Mouse (Mus musculus): Measurements from ENCODE around the gene Rab11fip4. TPM values are rescaled to one million over a fixed set of nuclear protein-coding genes. Genes with fewer than 3 reads are reported as not detected.

Gene Rab11fip4
- polyA plus RNA-seq, 1 experiment from 2014 or later = 0.73 TPM

- Histone ChIP-seq H3K27ac (ENCODE audit: low read depth, low read length) (no peak overlapping the region), H3K4me2 (no peak overlapping the region), H3K4me1 (ENCODE audit: control insufficient read depth, insufficient read depth, low read length) (no peaks in the 10 kb centered on the region; the same call in 1 of the 2 replicates), H3K9ac (ENCODE audit: low read depth, low read length) (no peak overlapping the region), H3K27me3 (ENCODE audit: control insufficient read depth, insufficient read depth, low read length) (no peaks in the 10 kb centered on the region), H3K9me3 (replicated peaks; ENCODE audit: control insufficient read depth, low read length) (no peaks in the 10 kb centered on the region), H3K36me3 (ENCODE audit: control insufficient read depth, insufficient read depth, low read length) (no peaks in the 10 kb centered on the region; the same call in 1 of the 2 replicates), H3K4me3 (ENCODE audit: low read depth, low read length) (no peak overlapping the region)
- 76% methylated on average over 20 of the region's 20 CpGs for WGBS (ENCODE audit: insufficient replicate concordance)
- no peak for ATAC-seq (replicated peaks; ENCODE audit: insufficient number of reproducible peaks, low FRiP score, low TSS enrichment)
Observed at GRCm38 (mm10) chr11:79678363-79679153, 87.5 kb downstream of the Rab11fip4 start.

DNA sequence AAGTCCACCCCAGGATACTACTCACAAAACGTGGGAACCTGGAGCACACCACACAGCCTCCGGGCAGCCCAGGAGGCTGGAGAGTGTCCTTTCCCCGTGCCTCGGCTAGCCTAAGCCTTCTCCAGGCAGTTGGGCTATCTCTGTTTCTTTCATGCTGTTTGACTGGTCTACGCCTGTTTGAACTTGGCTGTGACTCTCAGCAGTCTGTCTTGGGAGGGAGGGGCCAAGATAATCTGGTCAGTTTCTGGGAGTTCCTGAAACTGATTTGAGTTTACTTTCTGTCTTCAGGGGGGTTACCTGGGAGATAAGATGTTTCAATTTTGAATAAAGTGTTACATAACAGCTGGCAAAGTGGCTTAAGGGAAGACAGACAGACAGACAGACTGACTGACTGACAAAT lies 88.9 kb downstream of the Rab11fip4 start:
- Histone ChIP-seq H3K4me2 (no peak overlapping the region), H3K4me1 (ENCODE audit: control insufficient read depth, insufficient read depth, low read length) (no peaks in the 10 kb centered on the region), H3K27ac (ENCODE audit: low read depth, low read length) (no peak overlapping the region), H3K27me3 (ENCODE audit: control insufficient read depth, insufficient read depth, low read length) (no peaks in the 10 kb centered on the region), H3K9ac (ENCODE audit: low read depth, low read length) (no peak overlapping the region), H3K4me3 (ENCODE audit: low read depth, low read length) (no peak overlapping the region), H3K9me3 (replicated peaks; ENCODE audit: control insufficient read depth, low read length) (no peaks in the 10 kb centered on the region), H3K36me3 (ENCODE audit: control insufficient read depth, insufficient read depth, low read length) (no peaks in the 10 kb centered on the region; the same call in 1 of the 2 replicates)
- 65% methylated on average over 5 of the region's 5 CpGs for WGBS (ENCODE audit: insufficient replicate concordance)
- ATAC-seq (replicated peaks; ENCODE audit: insufficient number of reproducible peaks, low FRiP score, low TSS enrichment) = no peak

DNA sequence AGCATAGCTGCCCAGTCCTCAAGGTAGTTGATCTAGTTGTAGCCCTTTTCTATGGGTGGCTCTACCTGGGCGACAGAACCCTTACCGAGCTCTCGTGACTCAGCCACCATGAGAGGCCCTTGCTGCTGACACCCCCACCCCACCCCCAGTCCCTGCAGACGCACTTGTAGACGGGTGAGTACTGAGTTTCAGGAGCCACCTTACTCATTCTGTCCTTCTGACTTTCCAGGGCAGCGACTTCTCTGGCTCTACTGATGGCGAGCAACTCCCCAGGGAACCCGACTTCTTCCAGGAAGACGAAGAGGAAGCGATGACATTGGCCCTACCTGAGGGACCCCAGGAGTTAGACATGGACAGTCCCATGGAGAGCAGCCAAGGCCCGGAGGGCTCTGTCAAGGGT lies 89.5 kb downstream of the Rab11fip4 start:
- no peak for ATAC-seq (replicated peaks; ENCODE audit: insufficient number of reproducible peaks, low FRiP score, low TSS enrichment)

GRCm38 (mm10) chr11:79681182-79681581 lies 90.2 kb downstream of the Rab11fip4 start:
- Histone ChIP-seq H3K4me2 (no peak overlapping the region), H3K4me3 (ENCODE audit: low read depth, low read length) (no peak overlapping the region), H3K27ac (ENCODE audit: low read depth, low read length) (no peak overlapping the region), H3K4me1 (ENCODE audit: control insufficient read depth, insufficient read depth, low read length) (no peaks in the 10 kb centered on the region), H3K27me3 (ENCODE audit: control insufficient read depth, insufficient read depth, low read length) (no peaks in the 10 kb centered on the region), H3K9ac (ENCODE audit: low read depth, low read length) (no peak overlapping the region), H3K9me3 (replicated peaks; ENCODE audit: control insufficient read depth, low read length) (no peaks in the 10 kb centered on the region), H3K36me3 (ENCODE audit: control insufficient read depth, insufficient read depth, low read length) (no peaks in the 10 kb centered on the region; the same call in 1 of the 2 replicates)
- WGBS (ENCODE audit: insufficient replicate concordance) = 79% methylated on average over 5 of the region's 5 CpGs
- ATAC-seq (replicated peaks; ENCODE audit: insufficient number of reproducible peaks, low FRiP score, low TSS enrichment) = no peak

More for the DNA sequence above, 89.5 kb downstream of the Rab11fip4 start:
- Histone ChIP-seq H3K36me3 (ENCODE audit: control insufficient read depth, insufficient read depth, low read length) (no peaks in the 10 kb centered on the region; the same call in 1 of the 2 replicates), H3K4me2 (no peak overlapping the region), H3K4me1 (ENCODE audit: control insufficient read depth, insufficient read depth, low read length) (no peaks in the 10 kb centered on the region), H3K9me3 (replicated peaks; ENCODE audit: control insufficient read depth, low read length) (no peaks in the 10 kb centered on the region), H3K27me3 (ENCODE audit: control insufficient read depth, insufficient read depth, low read length) (no peaks in the 10 kb centered on the region), H3K9ac (ENCODE audit: low read depth, low read length) (no peak overlapping the region), H3K4me3 (ENCODE audit: low read depth, low read length) (no peak overlapping the region), H3K27ac (ENCODE audit: low read depth, low read length) (no peak overlapping the region)
- WGBS (ENCODE audit: insufficient replicate concordance) = 82% methylated on average over 11 of the region's 11 CpGs

DNA sequence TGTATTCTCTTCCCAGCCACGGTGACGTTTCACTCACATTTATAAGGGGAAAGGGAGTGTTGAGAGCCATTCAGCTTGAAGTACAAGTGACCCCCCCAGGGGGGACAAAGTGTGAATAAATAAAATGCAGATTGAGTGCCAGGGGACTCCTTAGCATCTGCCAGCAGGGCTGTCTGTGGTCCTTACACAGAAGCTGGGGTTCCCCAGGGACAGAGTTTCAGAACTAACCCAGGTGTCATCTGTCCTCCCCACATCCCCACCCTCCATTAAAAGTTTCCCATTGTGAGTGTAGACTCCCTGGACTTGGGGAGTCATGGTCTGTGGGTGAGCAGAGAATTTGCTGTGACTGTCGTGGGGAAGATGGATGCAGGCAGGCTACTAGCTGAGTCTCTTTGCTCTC lies 90.8 kb downstream of the Rab11fip4 start:
- Histone ChIP-seq H3K9me3 (replicated peaks; ENCODE audit: control insufficient read depth, low read length) (no peaks in the 10 kb centered on the region), H3K4me2 (no peak overlapping the region), H3K27me3 (ENCODE audit: control insufficient read depth, insufficient read depth, low read length) (no peaks in the 10 kb centered on the region), H3K4me3 (ENCODE audit: low read depth, low read length) (no peak overlapping the region), H3K9ac (ENCODE audit: low read depth, low read length) (no peak overlapping the region), H3K36me3 (ENCODE audit: control insufficient read depth, insufficient read depth, low read length) (no peaks in the 10 kb centered on the region; the same call in 1 of the 2 replicates), H3K4me1 (ENCODE audit: control insufficient read depth, insufficient read depth, low read length) (peaks cover 4% of the 10 kb centered on the region; the same call in 1 of the 2 replicates), H3K27ac (ENCODE audit: low read depth, low read length) (no peak overlapping the region)
- 41% methylated on average over 3 of the region's 3 CpGs for WGBS (ENCODE audit: insufficient replicate concordance)
- no peak for ATAC-seq (replicated peaks; ENCODE audit: insufficient number of reproducible peaks, low FRiP score, low TSS enrichment)

DNA sequence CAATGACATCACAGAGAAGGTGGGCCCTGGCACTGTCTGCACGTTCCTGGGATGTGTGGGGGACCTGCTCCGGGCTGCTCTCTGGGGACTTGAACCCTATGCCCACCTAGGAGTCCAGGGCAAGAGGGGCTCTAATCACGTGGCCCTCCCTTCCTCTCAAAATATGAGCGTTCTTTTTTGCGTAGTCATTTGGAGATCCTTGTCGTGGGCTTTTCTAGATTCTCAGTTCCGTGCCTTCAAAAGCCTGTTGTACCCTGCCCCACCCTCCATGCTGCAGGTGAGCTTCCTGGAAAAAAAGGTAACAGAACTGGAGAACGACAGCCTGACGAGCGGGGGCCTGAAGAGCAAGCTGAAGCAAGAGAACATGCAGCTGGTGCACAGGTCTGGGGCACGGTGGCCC lies 94.1 kb downstream of the Rab11fip4 start:
- WGBS (ENCODE audit: insufficient replicate concordance) = 82% methylated on average over 11 of the region's 11 CpGs
- Histone ChIP-seq H3K4me3 (ENCODE audit: low read depth, low read length) (no peak overlapping the region), H3K9ac (ENCODE audit: low read depth, low read length) (no peak overlapping the region), H3K36me3 (ENCODE audit: control insufficient read depth, insufficient read depth, low read length) (no peaks in the 10 kb centered on the region; the same call in 1 of the 2 replicates), H3K4me2 (no peak overlapping the region), H3K27ac (ENCODE audit: low read depth, low read length) (no peak overlapping the region), H3K27me3 (ENCODE audit: control insufficient read depth, insufficient read depth, low read length) (no peaks in the 10 kb centered on the region), H3K4me1 (ENCODE audit: control insufficient read depth, insufficient read depth, low read length) (peaks cover 4% of the 10 kb centered on the region; the same call in 1 of the 2 replicates), H3K9me3 (replicated peaks; ENCODE audit: control insufficient read depth, low read length) (no peaks in the 10 kb centered on the region)
- ATAC-seq (replicated peaks; ENCODE audit: insufficient number of reproducible peaks, low FRiP score, low TSS enrichment) = no peak

- H3K9me3 ChIP-seq (replicated peaks; ENCODE audit: control insufficient read depth, low read length) = no peaks in the 10 kb centered on the region
- ATAC-seq (replicated peaks; ENCODE audit: insufficient number of reproducible peaks, low FRiP score, low TSS enrichment) = 0 out of 2 replicates have a peak, but pooled peaks have one; percentile 29
- H3K27me3 ChIP-seq (ENCODE audit: control insufficient read depth, insufficient read depth, low read length) = no peaks in the 10 kb centered on the region
- H3K4me2 ChIP-seq = no peak overlapping the region
- no peak overlapping the region for H3K4me3 ChIP-seq (ENCODE audit: low read depth, low read length)
- H3K9ac ChIP-seq (ENCODE audit: low read depth, low read length) = 0 out of 2 replicates have a peak overlapping the region, but pooled peaks have one; percentile 10
- H3K36me3 ChIP-seq (ENCODE audit: control insufficient read depth, insufficient read depth, low read length) = no peaks in the 10 kb centered on the region; the same call in 1 of the 2 replicates
- no peak overlapping the region for H3K27ac ChIP-seq (ENCODE audit: low read depth, low read length)
- H3K4me1 ChIP-seq (ENCODE audit: control insufficient read depth, insufficient read depth, low read length) = peaks cover 4% of the 10 kb centered on the region; the same call in 1 of the 2 replicates
- 60% methylated on average over 26 of the region's 26 CpGs for WGBS (ENCODE audit: insufficient replicate concordance)
Observed at GRCm38 (mm10) chr11:79686501-79687121, 95.6 kb downstream of the Rab11fip4 start.

DNA sequence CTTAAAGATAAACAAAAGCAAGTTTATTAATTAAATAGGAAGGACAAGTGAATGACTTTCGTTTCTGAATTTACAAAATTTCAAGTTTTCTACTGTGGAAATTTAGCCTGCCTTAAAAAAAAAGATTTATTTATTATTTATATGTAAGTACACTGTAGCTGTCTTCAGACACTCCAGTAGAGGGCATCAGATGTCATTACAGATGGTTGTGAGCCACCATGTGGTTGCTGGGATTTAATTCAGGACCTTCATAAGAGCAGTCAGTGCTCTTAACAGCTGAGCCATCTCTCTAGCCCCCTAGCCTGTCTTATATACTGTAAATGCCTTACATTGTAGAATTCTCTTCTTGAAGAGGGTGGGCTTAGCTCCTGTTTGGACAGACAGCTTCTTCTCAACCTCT lies 98.9 kb downstream of the Rab11fip4 start:
- Histone ChIP-seq H3K4me3 (ENCODE audit: low read depth, low read length) (no peak overlapping the region), H3K9me3 (replicated peaks; ENCODE audit: control insufficient read depth, low read length) (no peaks in the 10 kb centered on the region), H3K27me3 (ENCODE audit: control insufficient read depth, insufficient read depth, low read length) (no peaks in the 10 kb centered on the region), H3K27ac (ENCODE audit: low read depth, low read length) (no peak overlapping the region), H3K4me2 (no peak overlapping the region), H3K9ac (ENCODE audit: low read depth, low read length) (no peak overlapping the region), H3K36me3 (ENCODE audit: control insufficient read depth, insufficient read depth, low read length) (no peaks in the 10 kb centered on the region), H3K4me1 (ENCODE audit: control insufficient read depth, insufficient read depth, low read length) (peaks cover 7% of the 10 kb centered on the region; the same call in 1 of the 2 replicates)
- no peak for ATAC-seq (replicated peaks; ENCODE audit: insufficient number of reproducible peaks, low FRiP score, low TSS enrichment)
- WGBS (ENCODE audit: insufficient replicate concordance) = 67% methylated on average over 1 of the region's 1 CpGs
